Mouse (Mus musculus): ENCODE data around the gene Cyp26c1. TPM values are rescaled to one million over a fixed set of nuclear protein-coding genes. Genes with fewer than 3 reads are reported as not detected.

Cyp26c1 gene
- polyA plus RNA-seq, 1 experiment from 2014 or later, result not detected

DNA sequence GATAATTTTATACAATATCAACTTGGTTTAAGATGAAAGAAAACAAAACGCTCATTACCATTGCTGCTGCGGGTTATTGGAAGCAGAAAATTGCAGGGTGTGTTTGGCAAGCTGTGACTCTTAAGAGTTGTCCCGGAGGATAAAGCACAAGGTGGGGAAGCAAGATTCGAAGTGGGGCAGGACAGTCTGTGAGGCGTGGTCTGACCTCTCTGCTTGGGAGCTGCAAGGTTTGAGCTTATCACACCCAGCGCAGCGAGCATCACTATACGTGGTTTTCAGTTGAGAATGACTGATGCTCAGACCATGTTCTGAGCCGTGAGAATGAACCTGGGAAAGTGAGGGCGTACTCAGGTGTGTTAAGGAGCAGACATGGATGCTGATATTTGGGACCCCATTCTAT, 29.3 kb downstream of the Cyp26c1 start:
- no peaks in the 10 kb centered on the region for H3K27me3 ChIP-seq (ENCODE audit: control insufficient read depth, insufficient read depth, low read length)
- no peaks in the 10 kb centered on the region for H3K36me3 ChIP-seq (ENCODE audit: control insufficient read depth, insufficient read depth, low read length)
- H3K27ac ChIP-seq (ENCODE audit: low read depth, low read length), result no peak overlapping the region
- no peak overlapping the region for H3K4me3 ChIP-seq (ENCODE audit: low read depth, low read length)
- 80% methylated on average over 10 of the region's 10 CpGs for WGBS
- H3K4me1 ChIP-seq (ENCODE audit: control insufficient read depth, insufficient read depth, low read length), result no peaks in the 10 kb centered on the region
- no peak for ATAC-seq (ENCODE audit: low read depth)
- H3K9ac ChIP-seq (replicated peaks; ENCODE audit: low read depth, low read length), result no peak overlapping the region
- H3K9me3 ChIP-seq (ENCODE audit: control insufficient read depth, low read length), result no peaks in the 10 kb centered on the region
- H3K4me2 ChIP-seq (ENCODE audit: low read depth, low read length), result no peak overlapping the region

DNA sequence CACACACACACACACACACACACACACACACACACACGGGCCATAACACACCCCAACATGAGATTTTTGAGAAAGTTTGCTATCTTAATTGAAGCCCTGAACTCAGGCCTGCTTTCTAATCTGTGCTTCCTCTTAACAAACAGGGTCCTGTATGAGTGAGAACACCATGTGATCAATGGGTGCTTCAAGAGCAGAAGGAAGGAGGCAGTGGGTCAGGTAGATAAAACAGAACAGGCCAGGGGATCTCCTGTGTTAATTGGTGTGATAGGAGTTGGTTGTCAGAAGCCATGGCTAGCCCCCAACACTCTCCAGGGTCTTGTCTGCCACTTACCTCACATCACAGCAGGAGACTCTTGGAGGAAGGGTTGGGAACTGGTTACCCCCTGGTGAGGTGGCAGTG, 30.6 kb downstream of the Cyp26c1 start:
- H3K36me3 ChIP-seq (ENCODE audit: control insufficient read depth, insufficient read depth, low read length), result no peaks in the 10 kb centered on the region
- no peak overlapping the region for H3K4me2 ChIP-seq (ENCODE audit: low read depth, low read length)
- H3K4me3 ChIP-seq (ENCODE audit: low read depth, low read length), result no peak overlapping the region
- H3K27ac ChIP-seq (ENCODE audit: low read depth, low read length), result no peak overlapping the region
- H3K27me3 ChIP-seq (ENCODE audit: control insufficient read depth, insufficient read depth, low read length), result no peaks in the 10 kb centered on the region
- no peak overlapping the region for H3K9ac ChIP-seq (replicated peaks; ENCODE audit: low read depth, low read length)
- no peaks in the 10 kb centered on the region for H3K9me3 ChIP-seq (ENCODE audit: control insufficient read depth, low read length)
- WGBS, result 77% methylated on average over 1 of the region's 1 CpGs
- no peaks in the 10 kb centered on the region for H3K4me1 ChIP-seq (ENCODE audit: control insufficient read depth, insufficient read depth, low read length)
- ATAC-seq (ENCODE audit: low read depth), result no peak

GRCm38 (mm10) chr19:37716524-37717175, 31.3 kb downstream of the Cyp26c1 start:
- Histone ChIP-seq H3K9ac (replicated peaks; ENCODE audit: low read depth, low read length) (no peak overlapping the region), H3K36me3 (ENCODE audit: control insufficient read depth, insufficient read depth, low read length) (no peaks in the 10 kb centered on the region), H3K27me3 (ENCODE audit: control insufficient read depth, insufficient read depth, low read length) (no peaks in the 10 kb centered on the region), H3K4me3 (ENCODE audit: low read depth, low read length) (no peak overlapping the region), H3K27ac (ENCODE audit: low read depth, low read length) (no peak overlapping the region), H3K4me2 (ENCODE audit: low read depth, low read length) (no peak overlapping the region), H3K4me1 (ENCODE audit: control insufficient read depth, insufficient read depth, low read length) (no peaks in the 10 kb centered on the region), H3K9me3 (ENCODE audit: control insufficient read depth, low read length) (no peaks in the 10 kb centered on the region)
- WGBS, result 94% methylated on average over 12 of the region's 12 CpGs
- no peak for ATAC-seq (ENCODE audit: low read depth)

GRCm38 (mm10) chr19:37719166-37719565, 33.8 kb downstream of the Cyp26c1 start:
- no peaks in the 10 kb centered on the region for H3K9me3 ChIP-seq (ENCODE audit: control insufficient read depth, low read length)
- no peak overlapping the region for H3K27ac ChIP-seq (ENCODE audit: low read depth, low read length)
- 57% methylated on average over 1 of the region's 1 CpGs for WGBS
- no peaks in the 10 kb centered on the region for H3K36me3 ChIP-seq (ENCODE audit: control insufficient read depth, insufficient read depth, low read length)
- no peaks in the 10 kb centered on the region for H3K4me1 ChIP-seq (ENCODE audit: control insufficient read depth, insufficient read depth, low read length)
- H3K4me3 ChIP-seq (ENCODE audit: low read depth, low read length), result no peak overlapping the region
- ATAC-seq (ENCODE audit: low read depth), result no peak
- no peak overlapping the region for H3K4me2 ChIP-seq (ENCODE audit: low read depth, low read length)
- no peaks in the 10 kb centered on the region for H3K27me3 ChIP-seq (ENCODE audit: control insufficient read depth, insufficient read depth, low read length)
- H3K9ac ChIP-seq (replicated peaks; ENCODE audit: low read depth, low read length), result no peak overlapping the region

GRCm38 (mm10) chr19:37724591-37724990, 39.2 kb downstream of the Cyp26c1 start:
- no peaks in the 10 kb centered on the region for H3K36me3 ChIP-seq (ENCODE audit: control insufficient read depth, insufficient read depth, low read length)
- 98% methylated on average over 5 of the region's 5 CpGs for WGBS
- no peak for ATAC-seq (ENCODE audit: low read depth)
- no peak overlapping the region for H3K4me2 ChIP-seq (ENCODE audit: low read depth, low read length)
- H3K4me1 ChIP-seq (ENCODE audit: control insufficient read depth, insufficient read depth, low read length), result no peaks in the 10 kb centered on the region
- H3K9ac ChIP-seq (replicated peaks; ENCODE audit: low read depth, low read length), result no peak overlapping the region
- no peak overlapping the region for H3K27ac ChIP-seq (ENCODE audit: low read depth, low read length)
- H3K27me3 ChIP-seq (ENCODE audit: control insufficient read depth, insufficient read depth, low read length), result no peaks in the 10 kb centered on the region
- no peak overlapping the region for H3K4me3 ChIP-seq (ENCODE audit: low read depth, low read length)
- H3K9me3 ChIP-seq (ENCODE audit: control insufficient read depth, low read length), result no peaks in the 10 kb centered on the region

- Histone ChIP-seq H3K27me3 (ENCODE audit: control insufficient read depth, insufficient read depth, low read length) (no peaks in the 10 kb centered on the region), H3K9me3 (ENCODE audit: control insufficient read depth, low read length) (no peaks in the 10 kb centered on the region), H3K4me2 (ENCODE audit: low read depth, low read length) (no peak overlapping the region), H3K27ac (ENCODE audit: low read depth, low read length) (no peak overlapping the region), H3K4me1 (ENCODE audit: control insufficient read depth, insufficient read depth, low read length) (no peaks in the 10 kb centered on the region), H3K36me3 (ENCODE audit: control insufficient read depth, insufficient read depth, low read length) (no peaks in the 10 kb centered on the region), H3K9ac (replicated peaks; ENCODE audit: low read depth, low read length) (no peak overlapping the region), H3K4me3 (ENCODE audit: low read depth, low read length) (no peak overlapping the region)
- WGBS, result 89% methylated on average over 7 of the region's 7 CpGs
- no peak for ATAC-seq (ENCODE audit: low read depth)
Observed at GRCm38 (mm10) chr19:37726585-37726984, 41.2 kb downstream of the Cyp26c1 start.

DNA sequence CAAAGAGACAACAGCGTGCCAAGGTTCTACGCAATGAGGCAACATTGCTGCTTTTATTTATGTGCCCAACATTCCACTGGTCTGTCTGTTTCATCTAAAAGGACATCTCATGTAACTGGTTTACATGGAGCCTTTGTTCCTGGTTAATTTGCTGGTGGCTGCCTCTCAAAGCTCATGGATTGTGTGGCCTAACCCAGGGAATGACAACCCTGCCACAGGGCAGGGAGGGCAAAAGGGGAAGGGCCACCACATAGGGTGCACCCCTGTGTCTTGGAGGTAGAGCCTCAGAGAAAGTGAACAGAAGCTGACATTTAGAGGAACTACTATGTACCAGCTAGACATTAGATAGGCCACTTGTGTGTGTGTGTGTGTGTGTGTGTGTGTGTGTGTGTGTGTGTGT, 42.0 kb downstream of the Cyp26c1 start:
- no peak for ATAC-seq (ENCODE audit: low read depth)
- H3K27me3 ChIP-seq (ENCODE audit: control insufficient read depth, insufficient read depth, low read length), result no peaks in the 10 kb centered on the region
- H3K27ac ChIP-seq (ENCODE audit: low read depth, low read length), result no peak overlapping the region
- H3K4me2 ChIP-seq (ENCODE audit: low read depth, low read length), result no peak overlapping the region
- WGBS, result 91% methylated on average over 2 of the region's 2 CpGs
- no peak overlapping the region for H3K4me3 ChIP-seq (ENCODE audit: low read depth, low read length)
- H3K9ac ChIP-seq (replicated peaks; ENCODE audit: low read depth, low read length), result no peak overlapping the region
- H3K4me1 ChIP-seq (ENCODE audit: control insufficient read depth, insufficient read depth, low read length), result no peaks in the 10 kb centered on the region
- no peaks in the 10 kb centered on the region for H3K36me3 ChIP-seq (ENCODE audit: control insufficient read depth, insufficient read depth, low read length)
- no peaks in the 10 kb centered on the region for H3K9me3 ChIP-seq (ENCODE audit: control insufficient read depth, low read length)

DNA sequence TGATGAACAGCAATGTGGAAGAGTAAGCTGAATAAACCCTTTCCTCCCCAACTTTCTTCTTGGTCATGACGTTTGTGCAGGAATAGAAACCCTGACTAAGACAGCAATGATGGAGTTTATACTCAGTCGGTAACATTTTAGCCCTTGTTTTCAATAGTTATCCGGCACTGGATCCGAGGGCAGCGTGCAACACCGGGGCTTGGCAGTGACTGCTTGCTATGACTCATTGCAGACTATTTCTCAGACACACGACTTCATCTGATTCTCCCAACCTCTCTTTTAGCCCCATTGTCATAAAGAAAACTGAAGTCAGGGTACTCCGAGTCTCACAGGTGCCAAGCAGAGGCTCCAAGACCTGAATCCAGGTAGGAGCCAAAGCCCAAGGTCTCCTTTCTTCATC, 50.0 kb downstream of the Cyp26c1 start:
- no peaks in the 10 kb centered on the region for H3K36me3 ChIP-seq (ENCODE audit: control insufficient read depth, insufficient read depth, low read length)
- H3K9me3 ChIP-seq (ENCODE audit: control insufficient read depth, low read length), result no peaks in the 10 kb centered on the region
- no peaks in the 10 kb centered on the region for H3K4me1 ChIP-seq (ENCODE audit: control insufficient read depth, insufficient read depth, low read length)
- no peaks in the 10 kb centered on the region for H3K27me3 ChIP-seq (ENCODE audit: control insufficient read depth, insufficient read depth, low read length)
- no peak overlapping the region for H3K9ac ChIP-seq (replicated peaks; ENCODE audit: low read depth, low read length)
- WGBS, result 90% methylated on average over 8 of the region's 8 CpGs
- no peak overlapping the region for H3K27ac ChIP-seq (ENCODE audit: low read depth, low read length)
- H3K4me2 ChIP-seq (ENCODE audit: low read depth, low read length), result no peak overlapping the region
- H3K4me3 ChIP-seq (ENCODE audit: low read depth, low read length), result no peak overlapping the region
- ATAC-seq (ENCODE audit: low read depth), result no peak

DNA sequence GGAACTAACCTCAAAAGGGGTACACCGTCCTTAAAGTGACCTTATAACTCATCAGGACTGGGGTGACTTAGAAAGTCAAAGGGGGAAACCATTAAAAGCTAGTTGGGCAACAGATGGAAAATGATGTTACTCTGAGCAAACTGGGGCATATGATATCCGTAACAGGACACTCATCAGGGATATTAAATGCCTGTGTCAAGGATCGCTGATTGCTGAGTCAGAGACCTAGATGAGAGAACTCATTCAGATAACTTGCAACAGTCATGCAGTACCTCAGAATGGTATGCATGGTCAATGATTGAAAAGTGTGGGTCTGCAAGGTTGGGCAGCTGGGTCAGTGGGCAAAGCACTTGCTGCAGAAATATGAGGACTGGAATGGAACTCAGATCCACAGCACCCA, 53.2 kb downstream of the Cyp26c1 start:
- no peaks in the 10 kb centered on the region for H3K36me3 ChIP-seq (ENCODE audit: control insufficient read depth, insufficient read depth, low read length)
- no peaks in the 10 kb centered on the region for H3K27me3 ChIP-seq (ENCODE audit: control insufficient read depth, insufficient read depth, low read length)
- H3K27ac ChIP-seq (ENCODE audit: low read depth, low read length), result no peak overlapping the region
- WGBS, result 93% methylated on average over 3 of the region's 3 CpGs
- H3K4me2 ChIP-seq (ENCODE audit: low read depth, low read length), result no peak overlapping the region
- H3K4me1 ChIP-seq (ENCODE audit: control insufficient read depth, insufficient read depth, low read length), result no peaks in the 10 kb centered on the region
- H3K9ac ChIP-seq (replicated peaks; ENCODE audit: low read depth, low read length), result no peak overlapping the region
- ATAC-seq (ENCODE audit: low read depth), result no peak
- H3K4me3 ChIP-seq (ENCODE audit: low read depth, low read length), result no peak overlapping the region
- H3K9me3 ChIP-seq (ENCODE audit: control insufficient read depth, low read length), result no peaks in the 10 kb centered on the region

All from neural tube, embryonic 14.5 days (tissue).